Mouse (Mus musculus) spleen, adult 12 weeks (tissue): Measurements from ENCODE around the gene Fgf22.

Experiments used
- DNase-seq: peaks from one replicate; pipeline ENCODE4 v3.0.0; 2022; ENCODE audit warnings: low spot score

Gene Fgf22

DNA sequence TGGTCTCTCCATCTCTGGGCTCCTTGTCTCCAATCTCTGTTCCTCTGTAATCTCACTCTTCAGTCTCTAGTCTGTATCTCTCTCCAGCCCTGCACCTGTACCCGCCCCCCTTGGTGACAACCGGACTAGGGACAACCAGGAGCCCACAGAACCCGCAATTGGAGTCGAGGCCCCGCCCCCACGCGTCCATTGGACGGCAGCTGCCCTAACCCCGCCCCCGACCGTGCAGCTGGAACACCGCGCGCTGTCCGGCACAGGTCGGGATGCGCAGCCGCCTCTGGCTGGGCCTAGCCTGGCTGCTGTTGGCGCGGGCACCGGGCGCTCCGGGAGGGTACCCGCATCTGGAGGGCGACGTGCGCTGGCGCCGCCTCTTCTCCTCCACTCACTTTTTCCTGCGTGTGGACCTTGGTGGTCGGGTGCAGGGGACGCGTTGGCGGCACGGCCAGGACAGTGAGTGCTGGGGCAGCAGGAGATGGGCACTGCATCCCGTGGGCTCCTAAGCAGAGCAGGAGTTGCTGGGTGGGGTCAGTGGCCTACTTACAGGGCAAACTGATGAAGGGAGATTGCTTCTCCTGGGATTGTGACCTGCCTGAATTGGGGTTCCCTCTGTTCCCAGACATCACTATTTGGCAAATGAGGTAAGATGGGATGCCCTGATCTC, at the start of gene Fgf22:
Gene Fgf22, plus strand, starts transcription at position 221 of the 661 bp plus-strand sequence.
- DNase-seq: no peak

DNA sequence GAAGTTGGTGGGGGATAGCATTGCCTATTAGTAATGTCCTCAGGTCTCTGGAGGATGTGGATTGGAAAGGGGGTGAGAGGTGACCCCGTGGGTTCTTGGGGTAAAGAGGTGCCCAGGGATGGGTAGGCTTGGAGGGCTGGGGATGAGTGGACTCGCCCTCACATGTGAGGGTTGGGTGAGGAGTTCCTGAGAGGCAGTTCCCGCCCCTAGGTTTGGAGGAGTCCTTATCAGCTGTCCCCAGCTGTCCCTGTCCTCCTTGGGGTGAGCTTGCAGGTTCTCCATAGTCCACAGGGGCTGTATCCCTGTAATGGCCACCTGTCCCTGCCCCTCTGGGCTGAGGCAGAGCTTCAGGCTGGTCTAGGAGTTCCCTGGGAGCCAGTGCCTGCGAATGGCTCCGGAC, 48.9 kb upstream of the Fgf22 start:
- peak; percentile 70 for DNase-seq

DNA sequence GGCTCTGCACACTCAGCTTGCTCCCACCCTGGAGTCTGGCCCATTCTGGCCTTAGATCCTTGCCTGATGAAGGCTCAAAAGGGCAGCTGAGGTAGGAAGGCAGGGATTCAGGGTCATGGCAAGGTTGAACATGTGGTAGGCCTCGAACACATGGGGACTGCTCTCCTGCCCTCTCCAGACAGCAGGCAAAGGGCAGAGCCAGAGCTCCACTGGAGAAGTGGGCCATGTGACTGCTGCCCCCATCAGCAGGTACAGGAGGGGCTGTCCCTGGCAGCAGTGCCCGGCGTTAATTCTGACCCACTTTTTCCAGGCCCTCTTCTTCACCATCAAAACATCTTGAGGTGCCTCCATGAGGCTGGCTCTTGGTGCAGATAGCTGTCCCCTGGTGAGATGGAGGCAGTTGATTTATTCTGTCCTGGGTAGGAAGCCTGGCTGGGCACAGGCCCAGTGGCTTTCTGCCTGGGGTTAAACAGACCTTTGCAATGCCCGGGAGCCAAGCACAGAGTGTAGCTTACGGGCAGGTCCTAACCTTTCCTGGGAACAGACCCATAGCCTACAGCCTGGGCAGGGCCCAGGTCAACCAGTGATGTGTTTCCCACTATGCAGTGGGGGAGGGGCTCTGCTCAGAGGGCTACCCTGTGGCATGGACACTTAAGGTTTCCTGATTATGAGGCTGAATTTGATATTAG, 48.3 kb upstream of the Fgf22 start:
- no peak for DNase-seq

DNA sequence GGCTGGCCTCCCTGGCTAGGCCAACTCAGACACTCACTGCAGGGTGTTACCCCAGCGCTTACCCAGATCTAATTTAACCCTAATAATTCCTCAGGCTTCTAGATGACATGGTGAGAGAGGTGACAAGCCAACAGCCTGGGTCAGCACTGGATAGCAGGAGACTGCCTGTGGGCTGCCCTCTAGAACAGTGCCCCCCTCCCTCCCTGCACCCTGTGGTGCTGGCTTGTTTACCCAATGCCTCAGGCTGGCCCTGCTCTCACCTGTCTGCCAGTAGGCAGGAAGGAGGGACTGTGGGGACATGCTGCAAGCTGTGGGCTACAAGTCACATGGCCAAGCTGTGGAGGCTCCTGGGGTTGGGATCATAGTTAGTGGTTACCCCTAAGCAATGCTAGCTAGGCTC, 47.7 kb upstream of the Fgf22 start:
- DNase-seq: no peak

DNA sequence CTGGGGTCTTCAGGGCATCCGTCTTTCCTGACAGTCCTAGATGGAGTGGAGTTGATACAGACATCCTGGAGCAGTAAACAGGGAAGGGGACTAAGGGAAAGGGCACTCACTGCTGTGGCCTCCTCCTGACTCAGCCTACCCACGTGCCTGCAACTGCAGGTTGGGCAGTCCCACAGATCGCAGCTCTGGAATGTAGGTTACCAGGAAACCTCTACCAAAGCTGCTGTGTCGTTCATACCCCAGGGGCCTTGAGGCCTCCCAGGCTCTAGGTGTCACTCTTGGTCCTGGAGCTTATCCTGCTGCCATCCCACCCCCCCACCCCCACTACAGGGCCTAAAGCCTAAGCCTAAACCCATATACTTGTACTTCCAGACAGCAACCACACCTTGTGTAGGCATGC, 47.1 kb upstream of the Fgf22 start:
- DNase-seq: no peak

DNA sequence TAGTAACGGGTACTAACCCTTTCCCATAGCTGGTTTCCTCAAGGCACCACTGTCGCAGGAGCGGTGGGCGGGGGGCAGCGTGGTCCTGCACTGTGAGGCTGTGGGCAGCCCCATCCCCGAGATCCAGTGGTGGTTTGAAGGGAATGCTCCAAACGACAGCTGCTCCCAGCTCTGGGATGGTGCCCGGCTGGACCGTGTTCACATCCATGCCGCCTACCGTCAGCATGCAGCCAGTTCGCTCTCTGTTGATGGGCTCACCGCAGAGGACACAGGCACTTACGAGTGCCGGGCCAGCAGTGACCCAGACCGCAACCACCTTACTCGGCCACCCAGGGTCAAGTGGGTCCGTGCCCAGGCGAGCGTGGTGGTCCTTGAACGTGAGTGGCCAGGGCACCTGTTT, 46.2 kb upstream of the Fgf22 start:
- DNase-seq: no peak

DNA sequence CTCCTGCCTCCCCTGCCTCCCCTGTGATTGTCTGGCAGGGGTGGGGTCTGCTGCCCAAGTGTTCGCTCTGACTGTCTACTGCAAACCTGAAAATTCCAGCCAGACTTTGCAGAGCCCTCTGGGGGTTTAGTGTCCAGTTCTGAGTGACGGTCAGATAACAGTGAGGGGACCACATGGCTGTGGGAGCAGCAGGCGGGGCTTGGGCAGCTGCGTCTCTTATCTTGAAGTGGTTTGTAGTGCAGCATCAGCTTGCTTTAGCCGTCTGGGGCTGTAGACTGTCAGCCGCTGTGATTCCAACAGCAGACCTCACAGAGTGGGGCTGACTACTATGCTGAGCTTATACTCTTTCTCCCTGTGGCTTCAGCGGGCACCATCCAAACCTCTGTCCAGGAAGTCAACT, 45.6 kb upstream of the Fgf22 start:
- DNase-seq: no peak

DNA sequence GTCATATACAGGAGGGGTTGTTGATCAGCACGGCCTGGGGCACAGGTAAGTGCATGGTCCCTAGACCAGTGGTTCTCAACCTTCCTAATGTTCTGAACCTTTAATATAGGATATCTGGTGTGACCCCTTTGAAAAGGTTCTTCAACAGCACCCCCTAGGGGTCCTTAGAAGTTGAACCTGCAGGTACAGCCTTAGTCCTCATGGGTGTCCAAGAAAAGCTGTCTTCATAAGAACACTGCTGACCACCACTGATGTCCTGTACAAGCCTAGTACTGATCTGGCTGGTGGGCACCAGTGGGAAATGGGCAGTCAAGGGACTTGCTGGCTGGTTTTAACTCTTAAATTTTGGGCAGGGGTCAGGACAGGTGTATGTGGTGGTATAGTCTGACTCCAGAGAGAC, 42.8 kb upstream of the Fgf22 start:
- no peak for DNase-seq

DNA sequence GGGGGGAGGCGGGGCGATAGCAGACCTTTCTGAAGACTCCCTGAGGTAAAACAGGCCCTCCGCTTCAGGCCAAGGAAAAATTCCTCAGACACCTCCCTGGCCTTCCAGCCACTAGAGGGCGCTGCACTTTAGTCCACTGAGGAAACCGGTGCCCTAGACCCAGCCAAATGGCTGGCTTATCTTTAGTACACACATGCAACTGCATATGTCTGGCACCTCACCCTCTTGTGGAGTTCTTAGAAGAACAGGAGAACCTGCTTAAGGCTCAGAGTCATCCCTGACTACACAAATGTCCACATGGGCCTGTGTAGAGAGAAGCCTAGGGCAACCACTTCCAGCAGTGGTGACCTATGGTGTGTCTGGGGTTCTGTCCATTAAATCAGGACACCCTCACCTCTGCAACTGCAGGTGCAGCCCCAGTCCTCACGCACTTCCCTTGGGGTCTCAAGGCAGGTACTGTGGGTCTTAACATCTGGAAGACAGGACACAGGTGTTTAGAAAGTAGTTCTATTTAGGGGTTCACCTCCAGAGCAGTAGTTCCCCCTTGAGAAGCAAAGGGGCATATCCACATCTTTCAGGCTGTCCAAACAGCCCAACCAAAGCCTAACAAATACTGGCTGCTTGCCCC, 42.3 kb upstream of the Fgf22 start:
- DNase-seq: peak; percentile 82

DNA sequence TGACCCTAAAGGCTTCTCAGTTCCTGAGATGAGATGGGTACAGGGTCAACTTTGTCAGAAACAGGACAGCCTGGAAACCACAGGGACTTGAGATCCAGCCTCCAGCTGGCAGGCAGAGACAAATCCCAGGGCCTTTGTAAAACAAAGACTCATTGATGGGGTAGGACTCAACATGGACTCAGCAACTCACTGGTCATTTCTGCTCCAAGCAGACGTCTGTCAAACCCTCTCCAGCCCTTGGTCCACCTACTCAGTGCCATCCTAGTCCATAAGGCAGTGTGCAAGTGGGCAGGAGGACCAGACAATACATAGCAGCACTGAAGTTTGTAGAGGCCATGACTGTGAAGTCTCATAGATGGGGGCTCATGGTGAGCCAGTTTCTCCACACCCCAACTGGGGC, 41.7 kb upstream of the Fgf22 start:
- no peak for DNase-seq

DNA sequence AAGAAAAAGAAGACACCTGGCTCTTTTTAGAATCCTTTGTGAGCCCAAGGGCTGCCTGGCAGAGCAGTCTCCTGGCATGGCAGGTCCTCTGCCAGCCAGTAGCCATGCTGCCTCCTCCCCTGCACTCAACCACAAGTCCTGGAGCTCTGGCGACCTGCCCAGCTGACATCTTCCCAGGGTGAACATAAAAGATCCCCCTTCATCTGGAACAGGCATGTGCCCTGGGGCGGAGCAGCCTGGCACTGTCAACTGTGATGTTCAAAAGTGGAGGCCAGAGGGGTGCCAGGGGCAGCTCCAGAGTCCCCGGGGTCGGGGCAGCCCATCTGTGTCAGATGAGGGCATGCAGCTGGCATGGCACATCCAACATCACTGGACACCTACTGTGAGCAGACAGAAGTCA, 39.9 kb upstream of the Fgf22 start:
- no peak for DNase-seq

DNA sequence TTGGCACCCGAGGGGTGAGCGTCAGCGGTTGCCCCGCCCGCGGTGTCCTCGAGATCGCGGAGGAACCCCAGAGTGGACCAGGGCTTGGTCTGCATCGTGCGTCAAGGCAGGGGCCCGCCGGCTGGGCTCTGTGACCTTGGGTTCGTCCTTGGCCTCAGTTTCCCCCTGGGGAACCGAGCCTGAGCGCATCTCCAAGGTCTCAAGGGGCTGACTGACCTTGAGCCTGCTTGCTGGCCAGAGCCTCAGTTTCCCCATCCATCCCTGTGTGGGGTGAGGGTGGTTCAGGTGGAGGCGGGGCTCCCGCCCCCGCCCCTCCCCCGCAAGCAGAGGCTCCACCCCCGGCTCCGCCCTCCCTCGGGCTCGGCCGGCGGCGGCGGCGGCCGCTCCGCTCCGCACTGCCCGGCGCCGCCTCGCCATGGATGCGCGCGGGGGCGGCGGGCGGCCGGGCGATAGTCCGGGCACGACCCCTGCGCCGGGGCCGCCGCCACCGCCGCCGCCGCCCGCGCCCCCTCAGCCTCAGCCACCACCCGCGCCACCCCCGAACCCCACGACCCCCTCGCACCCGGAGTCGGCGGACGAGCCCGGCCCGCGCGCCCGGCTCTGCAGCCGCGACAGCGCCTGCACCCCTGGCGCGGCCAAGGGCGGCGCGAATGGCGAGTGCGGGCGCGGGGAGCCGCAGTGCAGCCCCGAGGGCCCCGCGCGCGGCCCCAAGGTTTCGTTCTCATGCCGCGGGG, 38.5 kb upstream of the Fgf22 start, which contains the start of gene Hcn2:
Gene Hcn2, plus strand, starts transcription at position 381 of the 734 bp plus-strand sequence.
- DNase-seq: no peak

DNA sequence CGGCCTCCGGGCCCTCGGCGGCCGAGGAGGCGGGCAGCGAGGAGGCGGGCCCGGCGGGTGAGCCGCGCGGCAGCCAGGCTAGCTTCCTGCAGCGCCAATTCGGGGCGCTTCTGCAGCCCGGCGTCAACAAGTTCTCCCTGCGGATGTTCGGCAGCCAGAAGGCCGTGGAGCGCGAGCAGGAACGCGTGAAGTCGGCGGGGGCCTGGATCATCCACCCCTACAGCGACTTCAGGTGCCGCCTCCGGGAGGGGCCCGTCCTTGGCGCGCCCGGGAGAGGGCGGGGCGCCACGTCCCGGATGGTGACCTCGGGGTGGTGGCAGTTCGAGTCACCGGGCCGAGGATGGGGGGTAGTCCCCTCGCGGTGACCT, 37.9 kb upstream of the Fgf22 start:
- no peak for DNase-seq

DNA sequence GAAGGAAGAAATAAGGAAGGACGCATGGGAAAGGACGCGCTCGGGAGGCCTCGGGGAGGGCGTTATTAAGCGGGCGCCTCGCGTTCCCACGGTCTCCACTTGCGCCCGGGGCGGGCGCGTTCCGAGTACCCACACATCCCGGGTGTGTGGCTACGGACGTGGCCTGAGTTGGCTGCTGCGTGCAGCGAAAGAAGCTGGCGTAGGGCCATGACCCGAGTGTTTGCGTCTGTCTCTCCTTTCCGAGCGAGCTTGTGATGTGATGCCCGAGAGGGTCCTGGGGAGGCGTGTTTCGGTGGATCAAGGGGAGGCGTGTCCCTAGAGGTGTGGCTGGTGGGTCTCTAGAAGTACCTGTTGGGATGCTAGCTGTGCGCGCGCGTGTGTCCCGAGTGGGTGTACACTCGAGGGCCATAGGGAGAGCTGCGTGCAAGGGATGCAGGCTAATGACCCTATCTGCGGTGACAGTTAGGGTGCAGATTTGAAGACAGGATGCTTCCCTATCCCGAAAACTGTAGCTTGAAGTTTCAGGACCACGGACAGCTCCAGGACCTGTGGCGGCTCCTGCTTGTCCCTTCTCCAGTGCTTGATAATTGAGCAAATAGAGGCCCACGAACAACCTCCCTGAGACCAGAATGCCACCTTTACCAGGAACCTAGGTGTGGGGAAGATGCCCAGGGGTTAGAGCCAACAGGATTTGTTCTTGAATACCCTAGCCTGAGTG, 37.1 kb upstream of the Fgf22 start:
- DNase-seq: peak; percentile 58

DNA sequence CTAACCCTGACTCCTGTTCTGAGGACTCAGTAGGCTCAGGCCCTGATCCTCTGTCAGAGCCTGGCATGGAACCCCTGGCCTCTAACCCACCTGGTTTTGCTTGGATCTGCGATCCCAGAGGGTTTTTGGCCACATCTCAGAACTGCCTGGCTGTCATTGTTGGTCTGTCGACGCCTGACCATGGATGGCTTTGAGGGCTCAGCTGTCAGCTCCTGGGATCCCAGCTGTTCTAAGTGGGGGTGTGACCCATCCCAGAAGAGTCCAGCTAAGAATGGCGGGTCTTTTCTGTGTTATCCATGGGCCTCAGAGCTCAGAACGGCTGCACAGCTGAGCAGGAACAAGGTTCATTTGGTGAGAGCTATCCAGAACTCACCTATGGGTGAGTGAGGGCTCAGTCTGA, 33.8 kb upstream of the Fgf22 start:
- no peak for DNase-seq

DNA sequence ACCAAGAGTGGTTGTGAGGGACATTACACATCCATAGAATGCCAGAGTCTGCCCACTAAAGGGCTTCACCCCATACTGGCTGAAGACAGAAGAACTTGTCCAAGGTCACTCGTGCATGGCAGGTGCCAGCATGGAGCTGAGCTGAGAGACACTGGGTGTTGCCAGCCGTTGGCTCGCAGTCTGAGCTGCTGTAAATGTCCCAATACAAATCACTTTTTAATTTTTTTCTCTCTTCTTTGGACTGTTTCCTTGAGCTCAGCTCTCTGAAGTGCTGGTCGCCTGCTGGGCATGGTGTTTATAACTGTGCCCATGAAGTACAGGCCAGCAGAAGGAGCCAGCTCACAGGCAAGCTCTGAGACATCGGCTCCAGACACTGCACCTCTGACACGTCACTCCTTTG, 31.8 kb upstream of the Fgf22 start:
- DNase-seq: no peak

DNA sequence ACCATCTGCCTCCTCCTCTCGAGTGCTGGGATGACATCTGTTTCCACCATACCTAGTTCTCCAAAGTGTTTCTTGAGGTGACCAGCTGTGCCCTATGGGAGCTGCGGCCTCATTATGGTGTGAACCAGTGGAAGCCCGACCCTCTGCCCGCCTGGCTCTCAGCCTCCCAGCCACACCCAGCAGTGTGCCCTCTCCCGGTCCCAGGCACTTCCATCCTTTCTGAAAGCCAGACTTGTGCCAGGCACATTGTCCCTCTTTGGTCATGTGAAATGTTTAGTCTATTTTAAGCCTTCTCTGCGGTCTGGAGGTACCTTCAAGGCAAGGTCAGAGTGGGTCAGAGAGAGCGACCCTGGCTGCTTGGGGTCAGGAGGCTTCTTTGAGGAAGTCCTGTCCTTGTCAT, 31.2 kb upstream of the Fgf22 start:
- no peak for DNase-seq

DNA sequence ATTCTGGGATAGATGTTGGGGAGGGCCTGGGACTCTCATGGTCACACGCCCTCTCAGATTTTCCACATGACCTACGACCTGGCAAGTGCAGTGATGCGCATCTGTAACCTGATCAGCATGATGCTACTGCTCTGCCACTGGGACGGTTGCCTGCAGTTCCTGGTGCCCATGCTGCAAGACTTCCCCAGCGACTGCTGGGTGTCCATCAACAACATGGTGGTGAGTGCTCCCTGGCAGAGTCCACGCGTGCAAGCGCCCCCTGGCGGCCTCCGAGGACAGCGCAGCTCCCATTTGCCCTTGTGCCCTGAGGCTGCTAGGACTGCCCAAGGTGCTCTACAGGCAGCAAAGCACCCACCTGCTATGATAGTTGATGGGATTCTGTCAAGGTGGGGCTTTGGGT, 28.8 kb upstream of the Fgf22 start:
- DNase-seq: peak; percentile 67

DNA sequence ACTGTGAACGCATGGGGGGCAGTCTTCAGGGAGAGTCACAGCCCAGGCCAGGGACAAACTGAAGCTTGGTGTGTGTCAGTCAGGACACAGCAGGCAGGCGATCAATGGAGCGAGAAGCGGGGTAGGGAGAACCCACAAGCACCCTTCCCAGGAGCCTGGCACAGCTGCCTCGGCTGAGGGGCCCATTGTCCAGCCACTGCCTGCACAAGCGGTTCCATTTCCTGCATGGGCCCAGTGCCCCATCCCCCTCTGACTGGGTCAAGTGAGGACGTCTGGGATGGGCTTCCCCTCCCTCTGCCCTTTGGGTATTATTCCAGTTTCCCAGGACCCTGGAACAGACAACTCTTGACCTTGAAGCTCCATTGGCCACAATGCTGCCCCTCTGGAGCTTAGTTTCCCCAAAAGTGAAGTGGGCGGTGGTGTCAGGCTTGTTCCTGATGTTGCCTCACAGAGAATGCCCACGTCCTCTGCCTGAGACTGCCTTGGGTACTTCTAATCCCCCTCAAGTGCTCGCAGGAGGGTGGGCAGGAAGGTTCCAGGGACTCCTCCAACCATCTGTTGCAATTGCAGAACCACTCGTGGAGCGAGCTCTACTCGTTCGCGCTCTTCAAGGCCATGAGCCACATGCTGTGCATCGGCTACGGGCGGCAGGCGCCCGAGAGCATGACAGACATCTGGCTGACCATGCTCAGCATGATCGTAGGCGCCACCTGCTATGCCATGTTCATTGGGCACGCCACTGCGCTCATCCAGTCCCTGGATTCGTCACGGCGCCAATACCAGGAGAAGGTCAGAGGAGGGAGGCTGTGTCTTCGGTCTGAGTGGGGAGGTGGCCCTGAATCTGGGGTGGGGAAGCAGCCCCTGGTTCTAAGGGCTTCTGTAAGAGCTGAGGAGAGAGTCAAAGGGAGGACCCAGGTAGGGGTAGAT, 26.3 kb upstream of the Fgf22 start:
- no peak for DNase-seq

DNA sequence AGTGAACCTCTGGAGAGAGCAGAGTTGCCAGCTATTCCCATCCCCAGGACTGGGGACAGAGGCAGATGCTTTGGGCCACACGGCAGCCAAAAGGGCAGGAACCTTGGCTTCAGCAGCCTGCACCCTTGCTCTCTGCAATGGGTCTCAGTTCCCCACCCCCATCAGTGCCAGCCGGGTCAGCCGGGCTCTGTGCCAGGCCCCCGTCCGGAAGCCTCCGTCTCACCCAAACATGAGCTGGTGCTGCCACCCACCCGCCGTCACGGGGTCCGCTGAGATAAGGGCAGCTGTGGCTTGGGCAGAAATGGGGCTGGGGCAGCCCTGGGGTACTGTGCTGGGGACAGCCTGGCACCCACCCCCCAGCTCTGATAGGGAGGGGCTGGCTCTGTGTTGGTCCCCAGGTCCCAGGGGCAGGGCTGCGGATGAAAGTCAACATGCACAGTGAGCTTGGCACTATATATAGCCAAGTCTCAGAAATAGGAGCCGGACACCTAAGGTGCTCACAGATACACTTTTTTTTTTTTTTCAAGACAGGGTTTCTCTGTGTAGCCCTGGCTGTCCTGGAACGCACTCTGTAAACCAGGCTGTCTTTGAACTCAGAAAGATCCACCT, 25.4 kb upstream of the Fgf22 start:
- DNase-seq: no peak

DNA sequence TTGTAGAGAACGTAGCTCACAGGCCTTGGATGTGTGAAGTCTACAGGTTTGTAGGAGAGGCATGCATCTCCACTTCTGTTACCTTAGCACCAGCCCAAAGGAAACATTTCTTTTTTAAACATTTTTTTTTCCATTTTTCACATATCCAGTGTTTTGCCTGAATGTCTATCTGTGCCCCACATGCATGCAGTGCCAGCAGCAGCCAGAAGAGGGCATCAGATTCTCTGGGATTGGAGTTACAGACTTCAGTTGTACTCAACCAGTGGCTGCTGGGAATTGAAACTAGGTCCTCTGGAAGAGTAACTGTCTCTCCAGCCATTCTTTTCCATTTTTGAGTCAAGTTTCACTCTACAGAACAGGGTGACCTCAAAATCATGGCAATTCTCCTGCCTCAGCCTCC, 22.4 kb upstream of the Fgf22 start:
- DNase-seq: no peak
